Mouse (Mus musculus): ENCODE data around the gene Orm2.

Orm2 gene

GRCm38 (mm10) chr4:63362150-63362549 lies at the start of gene Orm2:
Orm2 (plus strand) TSS chr4:63362449.
- no peak for DNase-seq (ENCODE audit: low spot score)

GRCm38 (mm10) chr4:63314063-63314462 lies 48.2 kb upstream of the Orm2 start:
- DNase-seq (ENCODE audit: low spot score): no peak

- peak; percentile 31 for DNase-seq (ENCODE audit: low spot score)
Measured at GRCm38 (mm10) chr4:63316076-63316746, 46.0 kb upstream of the Orm2 start.

GRCm38 (mm10) chr4:63319566-63319965 lies 42.7 kb upstream of the Orm2 start:
- DNase-seq (ENCODE audit: low spot score): peak; percentile 61

- no peak for DNase-seq (ENCODE audit: low spot score)
Measured at GRCm38 (mm10) chr4:63323275-63323815, 38.9 kb upstream of the Orm2 start.

- no peak for DNase-seq (ENCODE audit: low spot score)
Measured at GRCm38 (mm10) chr4:63333403-63333802, 28.8 kb upstream of the Orm2 start.

- DNase-seq (ENCODE audit: low spot score): no peak
Measured at GRCm38 (mm10) chr4:63338414-63339076, 23.7 kb upstream of the Orm2 start.

- no peak for DNase-seq (ENCODE audit: low spot score)
Measured at GRCm38 (mm10) chr4:63342491-63342890, 19.8 kb upstream of the Orm2 start.

GRCm38 (mm10) chr4:63343608-63344007 lies 18.6 kb upstream of the Orm2 start:
- DNase-seq (ENCODE audit: low spot score): no peak

- no peak for DNase-seq (ENCODE audit: low spot score)
Measured at GRCm38 (mm10) chr4:63344295-63344694, 18.0 kb upstream of the Orm2 start, which contains the start of gene Orm1. Orm1 (plus strand) TSS chr4:63344560.

GRCm38 (mm10) chr4:63345261-63345660 lies 17.0 kb upstream of the Orm2 start:
- DNase-seq (ENCODE audit: low spot score): no peak

GRCm38 (mm10) chr4:63346659-63347058 lies 15.6 kb upstream of the Orm2 start:
- DNase-seq (ENCODE audit: low spot score): no peak

GRCm38 (mm10) chr4:63348524-63348923 lies 13.7 kb upstream of the Orm2 start:
- DNase-seq (ENCODE audit: low spot score): no peak

GRCm38 (mm10) chr4:63355877-63356665 lies 6.2 kb upstream of the Orm2 start, which contains the start of gene Orm3:
Orm3 (plus strand) TSS chr4:63356162.
- no peak for DNase-seq (ENCODE audit: low spot score)

- DNase-seq (ENCODE audit: low spot score): no peak
Measured at GRCm38 (mm10) chr4:63356981-63357570, 5.2 kb upstream of the Orm2 start.

- DNase-seq (ENCODE audit: low spot score): no peak
Measured at GRCm38 (mm10) chr4:63359861-63360260, 2.4 kb upstream of the Orm2 start.

GRCm38 (mm10) chr4:63368577-63368976 lies 6.3 kb downstream of the Orm2 start:
- DNase-seq (ENCODE audit: low spot score): peak; percentile 80

- no peak for DNase-seq (ENCODE audit: low spot score)
Measured at GRCm38 (mm10) chr4:63370897-63371296, 8.6 kb downstream of the Orm2 start.

GRCm38 (mm10) chr4:63371890-63372289 lies 9.6 kb downstream of the Orm2 start:
- no peak for DNase-seq (ENCODE audit: low spot score)

- no peak for DNase-seq (ENCODE audit: low spot score)
Measured at GRCm38 (mm10) chr4:63373404-63373803, 11.2 kb downstream of the Orm2 start.

- DNase-seq (ENCODE audit: low spot score): no peak
Measured at GRCm38 (mm10) chr4:63374331-63374730, 12.1 kb downstream of the Orm2 start.

GRCm38 (mm10) chr4:63375367-63375766 lies 13.1 kb downstream of the Orm2 start:
- DNase-seq (ENCODE audit: low spot score): no peak
